Mouse (Mus musculus) effector memory CD4-positive, alpha-beta T cell, adult 7 months (primary cell): Measurements from ENCODE around the gene Zfp995. TPM values are rescaled to one million over a fixed set of nuclear protein-coding genes. Genes with fewer than 3 reads are reported as not detected.

Experiments
- polyA plus RNA-seq: library from polyadenylated mRNA; unstranded; fragments of 100-300 nt; shearing (Covaris generic); gene quantifications from one replicate; pipeline ENCODE4 v1.2.1, GENCODE M21; 2017

Zfp995 gene
- polyA plus RNA-seq, result 12.6 TPM

DNA sequence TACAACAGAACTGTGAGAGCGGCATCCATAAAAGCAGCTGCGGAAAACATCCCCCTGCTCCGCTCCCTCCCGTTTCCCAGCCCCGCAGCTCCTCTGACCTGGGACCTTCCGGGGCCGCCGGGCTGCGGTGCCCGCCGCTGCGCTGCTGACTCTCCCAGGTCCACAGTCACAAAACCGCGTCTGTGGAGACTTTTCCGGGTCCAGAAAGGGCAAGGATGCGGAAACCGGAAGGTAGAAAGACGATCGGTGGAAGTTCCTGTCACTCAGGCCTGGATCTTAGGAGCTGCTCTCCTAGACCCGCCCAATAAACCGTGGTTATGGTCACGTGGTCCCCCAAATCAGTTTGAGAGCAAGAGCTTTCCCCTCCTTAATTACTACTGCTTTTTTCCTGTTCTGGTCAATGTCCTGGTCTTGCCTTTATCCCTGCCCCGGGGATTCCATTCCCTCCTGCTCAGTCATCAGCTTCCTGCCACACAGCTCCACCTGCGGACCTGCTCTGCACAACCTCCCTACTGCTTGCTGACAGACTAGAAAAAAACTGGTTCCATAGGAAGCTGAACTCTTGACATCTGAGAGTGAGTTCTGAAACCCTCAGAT lies at the start of gene Zfp995:
Gene Zfp995, minus strand, starts transcription at position 471 of the 597 bp plus-strand sequence.

DNA sequence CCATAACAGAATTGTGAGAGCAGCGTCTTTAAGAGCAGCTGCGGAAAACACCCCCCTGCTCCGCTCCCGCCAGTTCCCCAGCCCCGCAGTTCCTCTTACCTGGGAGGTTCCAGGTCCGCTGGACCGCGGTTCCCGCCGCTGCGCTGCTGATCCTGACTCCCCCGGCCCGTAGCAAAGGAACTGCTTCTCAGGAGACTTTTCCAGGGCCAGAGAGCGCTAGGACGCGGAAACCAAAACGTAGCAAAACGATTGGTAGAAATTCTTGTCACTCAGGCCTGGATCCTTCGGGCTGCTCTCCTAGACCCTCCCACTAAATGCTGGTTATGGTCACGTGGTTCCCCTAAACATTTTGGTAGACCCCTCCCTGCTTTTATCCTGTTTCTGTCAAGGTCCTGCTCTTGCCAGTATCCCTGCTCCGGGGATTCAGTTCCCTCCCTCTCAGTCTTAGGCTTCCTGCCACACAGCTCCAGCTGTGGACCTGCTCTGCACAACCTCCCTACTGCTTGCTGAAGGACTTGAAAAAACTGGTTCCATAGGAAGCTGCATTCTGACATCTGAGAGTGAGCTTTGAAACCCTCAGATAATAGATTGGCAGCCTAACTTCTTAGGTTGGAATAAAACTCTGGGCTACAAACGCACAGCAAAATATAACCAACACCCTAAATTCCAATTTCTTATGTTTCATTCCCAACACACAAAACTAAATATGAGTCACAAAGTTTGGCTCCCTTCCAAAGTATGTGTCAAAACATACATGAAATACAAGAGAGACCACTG lies 64.0 kb downstream of the Zfp995 start, which contains the start of gene Zfp820:
Gene Zfp820, minus strand, starts transcription at position 228 of the 777 bp plus-strand sequence.

Other genes starting within 250 kb of the Zfp995 start
- 7.4 TPM for gene Gm10226, start 218.1 kb downstream of the Zfp995 start, polyA plus RNA-seq
- gene Zfp760, start 202.2 kb downstream of the Zfp995 start, polyA plus RNA-seq, result 2.0 TPM
- 0.52 TPM for gene Zfp229, start 179.1 kb downstream of the Zfp995 start, polyA plus RNA-seq
- gene Zfp820, start 64.2 kb downstream of the Zfp995 start, polyA plus RNA-seq, result 0.18 TPM
- 20.4 TPM for gene Zfp942, start 52.5 kb upstream of the Zfp995 start, polyA plus RNA-seq
- gene Zfp943, start 52.6 kb upstream of the Zfp995 start, polyA plus RNA-seq, result 14.0 TPM